Mouse (Mus musculus) megakaryocyte progenitor cell, adult 5-6 weeks (primary cell): Measurements from ENCODE around the gene St3gal2. TPM values are rescaled to one million over a fixed set of nuclear protein-coding genes. Genes with fewer than 3 reads are reported as not detected.
"Not testable (repeated sequence)": the region's sequence is repeated elsewhere in the genome, so short reads cannot be mapped to it uniquely, and the experiment has no call there.

Experiments
- ATAC-seq: replicated peaks from 2 replicates; pipeline ENCODE4 v1.8.0; 2016; ENCODE audit warnings: mild to moderate bottlenecking, moderate TSS enrichment, inconsistent platforms; ENCODE audit not compliant: poor library complexity
- total RNA-seq, 2 experiments: library from RNA; stranded (forward) in 1 of 2; stranded (reverse) in 1 of 2; fragments of 157-497, 149-512 nt in 1 of 2; fragments of 200-1000 nt in 1 of 2; gene quantifications; 2 replicates each; pipeline versions ENCODE4 v1.2.3 to v1.2.4; 2015 to 2017

St3gal2 gene
- total RNA-seq, 2 experiments from 2014 or later: 5.8 to 6.9 TPM

- no peak for ATAC-seq
Observed at GRCm38 (mm10) chr8:110990017-110990416, 70.3 kb downstream of the St3gal2 start.

DNA sequence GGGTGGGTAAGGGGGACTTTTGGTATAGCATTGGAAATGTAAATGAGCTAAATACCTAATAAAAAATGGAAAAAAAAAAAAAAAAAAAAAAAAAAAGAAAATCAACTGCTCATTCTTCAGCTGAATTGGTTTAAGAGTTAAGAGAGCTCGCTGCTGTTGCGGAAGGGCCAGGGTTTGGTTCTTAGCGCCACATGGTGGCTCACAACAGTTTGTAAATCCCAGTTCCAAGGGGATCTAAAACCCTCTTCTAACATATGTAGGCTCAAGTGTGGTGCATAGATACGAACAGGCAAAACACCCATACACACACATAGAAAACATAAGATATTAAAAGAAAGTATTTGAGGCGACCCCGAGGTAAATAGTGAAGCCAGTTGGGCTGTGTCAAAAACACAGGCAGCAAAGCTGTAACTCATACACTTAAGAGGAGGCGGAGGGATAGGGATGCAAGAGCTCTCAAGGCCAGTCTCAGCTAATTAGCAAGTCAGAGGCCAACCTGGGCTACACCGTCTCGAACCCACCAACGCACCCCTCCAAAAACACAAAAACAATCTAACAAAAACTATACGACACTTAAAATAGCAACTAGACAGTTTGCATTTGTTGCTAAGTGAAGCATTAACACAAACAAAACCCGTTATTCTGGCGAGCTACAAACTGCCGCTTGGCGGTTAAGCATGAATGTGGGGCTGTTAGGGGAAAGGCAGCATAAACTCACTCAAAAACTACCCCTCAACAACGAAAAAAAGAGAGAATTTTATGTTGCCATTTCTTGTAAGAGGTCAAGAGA lies 77.1 kb downstream of the St3gal2 start:
- no peak; the same call in 1 of the 2 replicates for ATAC-seq

DNA sequence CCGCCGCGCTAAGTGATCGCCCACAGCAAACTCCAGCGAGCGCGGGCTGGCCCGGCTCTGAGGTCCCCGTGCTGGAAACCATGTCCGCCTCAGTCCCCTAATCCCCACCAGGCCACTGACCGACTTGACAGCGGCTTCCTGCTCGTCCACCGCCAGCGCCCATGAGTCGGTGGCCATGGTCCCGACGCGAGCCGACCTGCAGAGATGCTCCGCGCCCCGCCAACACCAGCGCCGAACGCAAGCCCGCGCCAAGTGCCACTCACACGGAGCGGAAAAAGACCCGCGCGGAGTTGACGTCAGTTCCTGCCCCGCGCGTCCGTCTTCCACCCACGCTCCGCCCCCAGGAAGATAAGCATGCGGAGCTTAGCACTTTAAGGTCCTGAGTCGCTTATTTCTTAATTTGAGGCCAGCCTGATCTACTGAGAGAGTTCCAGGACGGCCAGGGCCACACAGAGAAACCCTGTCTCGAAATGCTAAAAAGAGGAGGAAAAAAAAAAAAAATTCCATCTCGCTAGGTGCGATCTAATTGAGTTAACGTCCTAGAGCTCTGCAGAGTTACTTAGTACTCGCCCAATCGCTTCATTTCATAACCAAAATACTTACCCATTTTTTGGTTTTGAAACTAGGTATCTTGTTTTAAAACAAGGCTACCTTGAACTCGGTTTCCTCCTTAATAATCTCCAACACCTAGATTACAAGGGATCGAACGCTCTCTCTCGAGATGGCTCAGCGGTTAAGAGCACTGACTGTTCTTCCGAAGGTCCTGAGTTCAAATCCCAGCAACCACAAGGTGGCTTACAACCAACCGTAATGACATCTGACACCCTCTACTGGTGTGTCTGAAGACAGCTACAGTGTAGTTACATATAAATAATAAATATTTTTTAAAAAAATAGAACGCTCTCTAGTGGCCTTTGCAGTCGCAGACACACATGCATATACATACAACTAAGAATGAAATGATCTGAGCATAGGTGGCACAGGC lies 78.1 kb downstream of the St3gal2 start, which contains the start of gene Ddx19a:
TSS of gene Ddx19a (minus strand) at position 254 of the 985 bp plus-strand sequence.
- peak; percentile 98 for ATAC-seq

DNA sequence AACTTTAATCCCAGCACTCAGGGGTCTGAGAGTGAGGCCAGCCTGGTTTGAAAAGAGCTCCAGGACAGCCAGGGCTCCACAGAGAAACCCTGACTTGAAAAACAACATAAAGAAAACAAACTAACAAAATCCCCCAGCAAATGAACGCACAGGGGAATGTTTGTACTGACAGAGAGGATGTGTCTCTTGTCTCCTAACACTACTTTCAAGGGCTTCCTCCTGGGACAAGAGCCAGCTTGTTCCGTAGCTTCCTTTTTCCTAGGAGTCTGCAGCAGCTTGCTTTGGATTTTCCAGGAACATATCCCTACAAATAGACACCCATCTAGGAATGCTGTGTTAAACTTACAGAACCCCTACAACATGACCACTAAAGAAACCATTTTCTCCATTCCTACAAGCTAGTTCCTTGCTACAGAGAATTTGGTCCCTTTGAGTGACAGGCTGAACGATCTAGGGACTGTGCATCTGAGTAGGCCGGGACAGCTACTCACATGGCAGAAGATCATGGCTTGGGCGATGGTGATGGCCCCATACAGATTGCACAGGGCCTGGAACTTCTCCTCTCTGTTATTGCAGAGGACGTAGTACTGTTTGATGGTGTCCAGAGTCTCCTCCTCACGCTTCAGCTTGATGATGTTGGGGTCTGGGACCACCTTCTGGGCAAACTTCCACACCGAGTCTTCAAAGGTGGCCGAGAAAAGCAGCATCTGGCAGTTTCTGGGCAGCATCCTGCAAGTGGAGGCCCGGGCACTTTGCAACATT lies 90.7 kb downstream of the St3gal2 start:
- not testable (repeated sequence) for ATAC-seq

Other genes with a start within 250 kb of the St3gal2 start
- gene Mtss1l, start 198.4 kb upstream of the St3gal2 start, total RNA-seq (2015): 0.27 TPM in 1 of 2 replicates, not detected in the other
- gene Mtss1l, start 198.4 kb upstream of the St3gal2 start, total RNA-seq (2017): 1.7 TPM in 1 of 2 replicates, not detected in the other
- not detected in 2 replicates for gene Il34, start 114.0 kb upstream of the St3gal2 start, total RNA-seq (2015)
- gene Il34, start 114.0 kb upstream of the St3gal2 start, total RNA-seq (2017): not detected in 2 replicates
- gene Cog4, start 73.3 kb upstream of the St3gal2 start, total RNA-seq (2015): 10.7 and 11.2 TPM in 2 replicates
- gene Cog4, start 73.3 kb upstream of the St3gal2 start, total RNA-seq (2017): 27.7 and 30.7 TPM in 2 replicates
- gene Sf3b3, start 73.1 kb upstream of the St3gal2 start, total RNA-seq (2015): 123 and 140 TPM in 2 replicates
- gene Sf3b3, start 73.1 kb upstream of the St3gal2 start, total RNA-seq (2017): 162 and 197 TPM in 2 replicates
- gene Fuk, start 17.4 kb upstream of the St3gal2 start, total RNA-seq (2015): 2.6 and 3.0 TPM in 2 replicates
- 3.0 and 6.0 TPM in 2 replicates for gene Fuk, start 17.4 kb upstream of the St3gal2 start, total RNA-seq (2017)
- 75.2 and 76.8 TPM in 2 replicates for gene Ddx19a, start 77.9 kb downstream of the St3gal2 start, total RNA-seq (2015)
- 37.4 and 48.8 TPM in 2 replicates for gene Ddx19a, start 77.9 kb downstream of the St3gal2 start, total RNA-seq (2017)
- gene Ddx19b, start 111.8 kb downstream of the St3gal2 start, total RNA-seq (2015): 5.8 and 7.0 TPM in 2 replicates
- gene Ddx19b, start 111.8 kb downstream of the St3gal2 start, total RNA-seq (2017): 14.0 and 14.9 TPM in 2 replicates
- gene Aars, start 113.2 kb downstream of the St3gal2 start, total RNA-seq (2015): 12.8 and 15.5 TPM in 2 replicates
- gene Aars, start 113.2 kb downstream of the St3gal2 start, total RNA-seq (2017): 38.3 and 47.6 TPM in 2 replicates
- 21.2 and 23.0 TPM in 2 replicates for gene Exosc6, start 136.4 kb downstream of the St3gal2 start, total RNA-seq (2015)
- 33.2 and 37.7 TPM in 2 replicates for gene Exosc6, start 136.4 kb downstream of the St3gal2 start, total RNA-seq (2017)
- gene Clec18a, start 172.5 kb downstream of the St3gal2 start, total RNA-seq (2015): not detected in 2 replicates
- not detected in 2 replicates for gene Clec18a, start 172.5 kb downstream of the St3gal2 start, total RNA-seq (2017)
- gene Pdpr, start 174.7 kb downstream of the St3gal2 start, total RNA-seq (2015): 9.7 and 10.7 TPM in 2 replicates
- 15.0 and 22.2 TPM in 2 replicates for gene Pdpr, start 174.7 kb downstream of the St3gal2 start, total RNA-seq (2017)